Mouse (Mus musculus): ENCODE data around the gene Rbpms2. TPM values are rescaled to one million over a fixed set of nuclear protein-coding genes. Genes with fewer than 3 reads are reported as not detected.
A peak's percentile ranks its signal among the peaks of the same experiment; 100 is the strongest.
"Not testable (repeated sequence)": the region's sequence is repeated elsewhere in the genome, so short reads cannot be mapped to it uniquely, and the experiment has no call there.

The Rbpms2 gene
- total RNA-seq, 1 experiment from 2014 or later = 61.0 TPM

DNA sequence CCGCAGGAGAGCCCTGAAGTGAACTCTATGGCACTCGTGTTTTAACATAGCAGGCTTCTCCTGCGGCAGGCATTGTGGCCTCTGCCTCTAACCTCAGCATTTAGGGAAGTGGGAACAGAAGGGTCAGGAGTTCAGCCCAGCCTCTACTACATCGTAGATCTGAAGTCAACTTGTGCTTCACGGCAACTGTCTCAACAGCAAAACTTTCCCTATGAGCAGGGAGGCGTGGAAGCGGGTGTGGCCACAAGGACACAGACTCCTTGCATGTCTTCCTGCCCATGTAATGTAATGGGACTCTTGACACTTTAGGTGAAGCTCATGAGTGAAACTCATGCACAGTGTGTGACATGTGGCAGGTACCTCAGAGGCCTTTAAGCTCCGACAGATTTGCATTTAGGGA, 26.1 kb downstream of the Rbpms2 start:
- DNase-seq = no peak

DNA sequence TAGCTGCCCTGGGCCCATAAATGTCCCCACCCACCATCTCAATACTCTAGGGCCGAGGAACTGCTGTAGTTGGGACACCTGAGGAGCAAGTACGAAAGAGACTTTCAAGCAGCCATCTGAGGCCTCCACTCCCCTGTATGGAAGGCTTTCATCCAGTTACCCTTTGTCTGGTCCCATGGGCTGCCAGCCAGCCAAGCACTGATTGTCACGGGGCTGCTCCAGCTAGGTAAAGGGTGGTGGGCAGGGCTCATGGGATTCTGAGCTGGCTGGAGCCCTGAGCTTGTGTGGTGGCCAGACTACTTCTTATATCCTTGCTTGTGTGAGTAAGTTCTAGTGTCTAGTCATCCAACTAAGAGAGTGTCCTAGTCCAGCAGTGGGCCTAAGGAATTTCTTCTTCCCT, 27.8 kb downstream of the Rbpms2 start:
- peak; percentile 55 for DNase-seq

DNA sequence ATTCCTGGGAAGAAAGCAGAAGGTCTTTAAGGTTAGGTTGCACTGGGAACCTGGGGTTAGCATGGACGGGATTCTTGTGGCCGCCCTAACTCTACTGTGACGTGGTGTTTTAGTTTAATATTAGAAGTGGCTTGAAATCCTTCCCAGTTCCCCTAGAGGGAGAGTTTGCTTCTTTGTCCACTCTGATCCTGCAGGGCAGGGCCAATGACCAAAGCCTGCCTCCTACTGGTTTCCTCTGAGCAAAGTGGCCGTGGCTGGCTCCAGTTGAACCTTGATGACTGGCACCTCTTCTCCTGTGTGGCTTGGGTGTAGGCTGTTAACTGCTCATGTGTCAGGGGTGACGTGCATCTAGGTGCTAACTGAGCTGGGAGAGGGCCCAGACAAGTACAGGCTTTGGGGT, 31.6 kb downstream of the Rbpms2 start:
- peak; percentile 67 for DNase-seq

DNA sequence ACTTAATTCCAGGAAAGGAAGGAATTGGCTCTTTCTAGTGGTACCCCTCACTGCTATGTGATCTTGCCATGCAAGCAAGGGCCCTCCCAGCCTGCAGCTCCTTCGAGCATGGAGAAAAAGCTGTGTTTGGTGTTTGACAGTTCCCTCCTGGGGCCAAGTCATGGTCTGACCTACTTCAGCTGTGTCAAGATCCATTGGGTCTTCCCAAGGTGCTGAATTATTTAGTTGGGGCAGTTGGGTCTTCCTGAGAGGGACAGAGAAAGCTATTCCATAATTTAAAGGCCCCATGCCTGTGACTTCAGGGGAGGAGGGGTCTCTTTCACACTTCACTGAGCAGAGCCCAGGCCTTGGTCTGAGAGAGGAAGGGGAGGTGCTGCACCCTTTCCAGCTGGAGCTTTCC, 32.0 kb downstream of the Rbpms2 start:
- DNase-seq = no peak

DNA sequence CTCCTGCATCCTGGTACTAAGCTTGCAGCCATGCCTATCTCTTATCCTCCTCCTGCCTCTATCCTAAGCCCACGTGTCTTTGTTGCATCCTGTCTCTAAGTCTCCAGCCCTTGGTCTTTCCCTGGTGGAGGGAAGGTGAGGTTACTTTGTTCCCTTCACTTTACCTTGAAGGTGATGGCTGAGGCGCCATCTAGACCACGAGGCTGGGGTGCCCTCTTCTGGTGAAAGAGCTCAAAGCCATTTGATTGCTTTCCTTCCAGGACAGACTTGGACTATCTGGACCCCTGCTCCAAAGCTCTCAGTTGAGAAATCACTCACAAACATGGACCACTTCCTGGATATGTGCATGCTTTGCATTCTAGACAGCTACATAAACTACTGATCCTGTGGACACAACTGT, 34.7 kb downstream of the Rbpms2 start:
- peak; percentile 81 for DNase-seq

DNA sequence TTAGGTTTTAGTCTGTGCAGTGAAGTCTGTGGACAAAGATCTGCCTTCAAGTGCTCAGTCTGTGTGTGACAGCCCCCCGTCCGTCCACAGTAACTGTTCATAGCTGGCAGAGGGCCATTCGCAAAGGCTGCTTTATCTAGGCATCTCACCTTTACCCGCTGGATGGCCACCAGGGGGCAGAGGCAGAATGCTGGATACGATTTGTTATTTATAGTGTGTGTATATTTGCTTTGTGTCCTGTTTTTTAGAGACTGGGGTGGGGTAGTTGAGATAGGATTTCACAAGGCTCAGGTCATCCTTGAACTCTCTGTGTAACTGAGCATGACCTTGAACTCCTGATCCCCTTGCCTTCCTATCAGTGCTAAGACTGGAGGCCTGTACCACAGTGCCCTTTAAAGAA, 36.6 kb downstream of the Rbpms2 start:
- DNase-seq = peak; percentile 86

DNA sequence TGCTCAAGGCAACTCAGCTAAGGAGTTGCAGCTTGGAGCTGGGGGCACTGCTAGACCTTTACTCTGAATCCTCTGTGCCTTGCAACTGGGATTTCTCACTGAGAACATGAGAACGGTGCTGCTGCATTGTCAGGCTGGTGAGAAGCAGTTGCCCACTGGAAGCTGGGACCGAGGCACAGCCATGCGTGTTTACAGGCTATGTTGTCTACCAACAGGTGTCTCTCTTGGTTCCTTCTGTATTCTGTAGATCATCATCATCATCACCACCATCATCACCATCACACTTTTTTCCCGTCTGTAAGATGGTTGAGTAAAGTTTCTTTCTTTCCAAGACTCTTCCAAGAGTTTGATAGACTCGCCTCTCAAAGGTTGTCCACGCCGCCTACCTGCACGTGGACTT, 38.3 kb downstream of the Rbpms2 start, which contains the start of gene Oaz2:
Gene Oaz2, plus strand, starts transcription at position 301 of the 400 bp plus-strand sequence.
- DNase-seq = no peak

DNA sequence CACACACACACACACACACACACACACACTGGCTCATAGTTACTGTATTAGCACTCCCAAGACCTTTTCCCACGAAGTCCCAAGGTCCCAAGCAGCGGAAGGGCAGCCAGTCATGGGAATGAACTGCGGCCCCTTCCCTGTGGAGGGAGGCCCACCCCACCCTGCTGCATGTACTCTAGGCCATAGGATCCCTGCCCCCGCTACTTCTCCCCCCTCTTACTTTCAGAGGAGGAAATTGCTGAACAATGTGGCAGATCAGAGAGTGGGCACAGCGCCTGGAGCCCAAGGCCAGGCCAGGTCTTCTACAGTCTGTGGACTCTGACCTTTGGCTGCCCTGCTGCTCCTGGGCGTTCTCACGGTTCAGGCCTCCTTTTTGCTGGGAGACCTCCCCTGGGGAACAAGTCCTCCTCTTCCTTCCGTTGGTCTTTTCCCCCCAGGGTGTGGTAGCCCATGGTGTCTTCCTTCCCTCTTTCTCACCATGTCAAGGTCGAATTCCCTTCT, 42.0 kb downstream of the Rbpms2 start:
- peak; percentile 90 for DNase-seq

DNA sequence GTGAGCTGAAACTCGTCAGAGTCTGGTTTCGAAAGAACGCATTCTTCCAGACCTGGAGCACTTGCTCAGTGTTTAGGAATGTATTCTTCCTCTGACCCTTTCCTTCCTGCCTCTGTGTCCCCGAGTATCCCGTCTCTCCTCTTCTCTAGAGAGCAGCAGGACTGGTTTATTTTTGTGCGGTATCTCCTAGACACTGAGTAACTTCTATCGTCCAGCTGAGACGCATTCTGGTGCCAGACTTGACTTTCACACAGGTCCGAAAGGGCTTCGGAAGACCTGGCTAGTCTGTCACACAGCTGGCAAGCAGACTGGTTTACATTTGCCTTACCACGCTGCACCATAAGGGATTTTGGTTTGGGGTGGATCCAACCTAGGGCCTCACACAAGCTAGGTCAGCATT, 43.5 kb downstream of the Rbpms2 start:
- DNase-seq = no peak

DNA sequence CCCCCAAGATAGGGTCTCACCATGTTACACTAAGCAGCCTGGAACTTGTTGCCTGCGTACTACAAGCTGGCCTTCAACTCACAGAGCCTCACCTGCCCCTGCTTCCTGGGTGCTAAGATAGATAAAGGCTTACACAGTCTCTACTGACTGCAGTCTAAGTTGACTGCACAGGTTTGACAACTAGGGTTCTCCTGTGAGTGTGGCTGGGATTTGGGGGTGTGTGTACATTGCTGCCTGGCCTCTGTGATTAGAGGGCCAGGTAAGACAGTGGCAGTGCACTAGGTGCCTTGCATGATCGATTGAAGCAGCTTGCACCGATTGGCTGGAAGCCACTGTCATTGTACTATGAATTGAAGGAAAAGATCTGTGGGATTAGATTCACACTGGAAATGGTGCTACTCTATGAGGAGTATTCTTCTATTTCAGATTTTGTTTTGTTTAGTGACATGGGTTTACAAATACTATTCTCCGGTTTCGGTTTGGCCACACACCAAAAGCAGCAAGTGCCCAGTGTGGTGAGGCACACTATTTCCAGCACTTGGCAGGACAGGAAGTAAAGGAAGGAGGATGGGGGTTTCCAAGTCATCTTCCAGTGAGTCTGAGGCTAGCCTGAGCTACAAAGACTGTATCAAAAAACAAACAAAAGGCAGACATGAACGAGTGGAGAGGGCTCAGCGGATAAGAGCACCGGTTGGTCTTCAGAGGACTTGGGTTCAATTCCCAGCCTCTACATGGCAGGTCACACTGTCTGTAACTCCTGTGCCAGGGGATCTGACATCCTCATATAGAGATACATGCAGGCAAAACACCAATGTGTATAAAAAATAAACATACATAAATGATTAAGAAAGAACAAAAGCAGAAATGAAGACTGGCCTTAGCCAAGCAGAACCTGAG, 46.3 kb downstream of the Rbpms2 start:
- DNase-seq = no peak

DNA sequence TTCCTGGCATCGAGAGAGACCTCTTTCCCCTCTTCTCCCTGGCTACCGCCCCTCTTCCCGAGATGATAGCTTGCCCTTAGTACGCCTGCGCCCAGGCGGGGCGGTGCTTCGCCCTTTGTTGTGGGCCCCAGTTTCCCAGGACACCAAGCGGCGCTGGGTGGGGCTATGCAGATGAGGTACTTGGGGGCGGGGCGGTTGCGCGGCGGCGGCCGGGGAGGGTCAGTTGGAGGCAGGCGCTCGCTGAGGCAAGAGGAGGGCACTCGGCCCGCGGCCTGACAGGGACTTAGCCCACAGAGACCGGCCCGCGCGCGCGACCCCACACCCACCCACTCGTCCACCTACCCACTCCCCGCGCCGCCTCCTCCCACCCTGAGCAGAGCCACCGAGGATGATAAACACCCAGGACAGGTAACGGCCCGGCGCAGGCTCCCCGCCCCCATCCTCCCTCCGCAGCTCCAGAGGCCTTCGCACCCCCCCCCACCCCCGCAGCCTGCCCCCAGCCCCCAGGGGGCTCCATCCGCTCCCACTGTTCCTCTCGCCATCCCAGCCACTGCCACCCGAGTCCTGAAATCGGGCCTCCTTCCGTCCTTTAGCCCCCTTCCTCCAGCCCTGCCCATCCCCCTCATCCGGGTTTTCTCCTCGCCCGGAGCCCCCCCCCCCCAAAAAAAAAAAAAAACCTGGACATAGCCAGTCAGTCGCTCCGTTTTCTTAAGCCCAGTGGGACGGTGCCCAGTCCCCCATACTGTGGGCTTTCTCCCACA, 47.1 kb downstream of the Rbpms2 start:
- DNase-seq = peak; percentile 99

DNA sequence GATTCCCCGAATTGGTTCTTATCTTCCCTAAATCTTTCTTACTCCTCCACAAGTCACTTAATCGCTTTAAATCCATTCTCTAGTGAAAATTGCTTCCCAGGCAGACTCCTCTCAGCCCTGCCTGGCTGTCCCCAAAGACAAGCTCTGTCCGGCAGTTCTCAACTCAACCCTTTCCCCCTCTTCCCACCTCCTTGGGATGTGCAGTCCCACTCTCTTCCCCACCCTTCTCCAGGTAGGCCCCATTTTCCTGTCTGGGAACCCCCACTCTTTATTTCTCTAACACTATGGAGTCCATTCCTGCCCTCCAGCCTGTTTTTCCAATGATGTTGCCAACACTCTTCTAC, 47.6 kb downstream of the Rbpms2 start:
- DNase-seq = no peak

DNA sequence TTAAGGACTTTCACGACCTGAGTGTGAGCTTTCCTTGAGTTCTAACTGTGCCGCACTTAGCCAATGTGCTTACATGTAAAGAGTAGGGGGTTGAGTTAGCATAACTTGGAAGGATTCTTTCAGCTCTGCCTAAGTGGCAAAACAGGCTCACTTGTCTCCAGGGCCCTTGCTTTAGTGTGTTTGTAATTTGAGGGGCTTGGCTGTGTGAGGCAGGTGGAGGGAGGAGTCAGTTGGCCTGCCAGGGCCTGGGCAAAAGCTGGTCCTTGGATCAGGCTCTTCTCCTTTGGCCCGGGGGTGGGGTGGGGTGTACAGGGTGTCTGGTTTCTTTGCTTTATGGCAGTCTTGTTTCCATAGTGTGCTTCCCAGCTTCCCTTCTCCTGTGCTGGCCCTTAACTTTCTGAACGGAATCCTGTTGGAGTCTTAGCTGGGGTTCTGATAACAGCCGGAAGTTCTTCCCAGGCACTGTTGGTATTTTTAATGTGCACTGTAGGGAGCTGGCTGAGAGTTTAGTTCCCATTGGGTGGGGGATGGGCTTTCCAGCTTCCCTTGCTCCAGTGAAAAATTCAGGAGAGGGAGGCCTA, 49.8 kb downstream of the Rbpms2 start:
- DNase-seq = peak; percentile 47

DNA sequence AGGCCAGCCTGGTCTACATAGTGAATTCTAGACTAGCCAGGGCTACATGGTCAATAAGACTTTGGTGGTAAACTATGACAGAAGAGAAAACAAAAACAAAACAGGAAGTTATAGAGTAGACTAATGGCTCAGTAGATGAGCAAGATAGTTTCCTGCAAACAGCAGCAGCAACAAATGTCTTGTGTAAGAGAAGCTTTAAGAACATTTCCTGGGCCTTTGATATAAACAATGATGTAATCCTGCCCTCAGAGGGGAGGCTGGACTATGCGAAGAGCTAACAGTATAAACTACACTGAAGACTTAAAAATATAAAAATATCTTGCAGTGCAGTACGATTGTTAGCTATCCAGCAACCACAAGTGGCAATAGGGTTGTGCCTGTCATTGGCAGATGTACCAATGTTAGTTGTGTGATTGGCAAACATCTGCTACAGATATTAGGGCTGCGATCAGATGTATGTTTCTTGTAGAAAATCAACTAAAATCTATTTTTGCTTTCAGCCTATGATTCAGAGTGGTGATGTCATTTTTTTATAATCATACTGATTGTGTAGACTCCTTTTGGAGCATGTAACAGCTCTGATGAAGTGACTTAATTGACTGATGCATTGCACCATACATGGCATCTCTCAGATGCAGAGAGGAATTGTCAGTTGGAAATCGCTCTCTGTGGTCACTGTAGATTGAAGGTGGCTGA, 51.6 kb downstream of the Rbpms2 start:
- no peak for DNase-seq

DNA sequence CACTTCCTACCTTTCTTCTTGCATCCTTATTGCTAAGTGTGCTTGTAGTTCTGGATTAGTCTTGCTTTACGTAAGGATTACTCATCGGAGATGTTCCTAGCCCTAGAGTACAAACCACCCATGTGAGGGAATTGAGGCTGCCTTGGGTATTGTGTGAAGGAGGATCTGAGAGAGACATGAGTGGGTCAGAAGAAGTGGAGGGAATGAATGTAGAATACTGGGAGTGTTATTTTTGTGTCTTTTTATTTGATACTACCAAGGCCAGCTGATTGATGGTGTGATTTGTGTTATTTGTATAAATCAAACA, 52.1 kb downstream of the Rbpms2 start:
- no peak for DNase-seq

DNA sequence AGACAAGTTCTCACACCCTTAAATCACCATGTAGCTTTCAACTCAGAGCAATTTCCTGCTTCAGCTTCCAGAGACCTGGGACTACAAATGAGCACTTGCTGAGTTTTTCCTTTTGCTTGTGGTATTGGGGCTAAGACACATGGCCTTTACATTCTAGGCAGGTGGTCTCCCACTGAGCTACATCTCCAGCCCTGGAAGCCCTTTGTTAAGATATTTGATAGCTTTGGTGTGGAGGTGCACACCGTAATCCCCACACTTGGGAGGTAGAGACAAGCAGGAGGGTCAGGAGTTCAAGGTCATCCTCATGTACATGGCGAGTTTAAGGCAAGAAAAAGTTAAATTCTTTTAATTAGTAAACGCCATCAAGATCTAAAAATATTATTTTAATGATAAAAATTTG, 52.7 kb downstream of the Rbpms2 start:
- no peak for DNase-seq

DNA sequence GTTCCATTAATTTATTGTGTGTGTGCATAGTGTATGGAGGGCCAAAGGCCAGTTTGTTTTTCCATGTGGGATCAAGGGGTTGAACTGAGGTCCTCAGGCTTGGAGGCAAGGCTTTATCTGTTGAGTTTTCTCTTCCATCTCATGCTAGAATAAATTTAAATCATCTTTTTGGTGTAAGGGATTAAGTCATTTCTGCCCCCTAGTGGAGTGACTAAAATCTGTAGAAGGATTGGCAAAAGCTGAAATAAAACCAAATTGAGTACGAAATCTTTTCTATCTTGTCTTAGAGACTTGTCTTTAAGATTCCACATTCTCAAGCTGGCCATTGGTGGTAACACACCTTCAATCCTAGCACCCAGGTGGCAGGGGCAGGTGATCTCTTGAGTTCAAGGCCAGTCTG, 53.5 kb downstream of the Rbpms2 start:
- DNase-seq = no peak

DNA sequence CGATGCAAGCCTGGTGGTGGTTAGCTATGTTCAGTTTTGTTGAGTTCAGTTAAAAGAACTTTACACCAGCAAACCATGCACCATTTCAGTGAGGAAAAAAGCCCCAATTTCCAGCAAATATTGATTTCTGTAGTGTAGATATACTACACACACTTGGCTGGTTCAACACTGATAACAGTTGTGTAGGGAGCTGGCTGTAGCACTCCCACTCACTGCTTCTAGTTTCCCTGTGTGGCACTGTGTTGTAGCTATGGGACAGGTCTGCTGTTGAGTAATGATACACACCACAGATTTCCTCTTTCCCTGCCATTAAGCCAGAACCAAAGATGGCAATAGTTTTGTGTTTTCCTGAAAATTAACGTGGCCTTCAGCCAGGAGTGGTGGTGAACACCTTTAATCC, 55.3 kb downstream of the Rbpms2 start:
- DNase-seq = no peak

DNA sequence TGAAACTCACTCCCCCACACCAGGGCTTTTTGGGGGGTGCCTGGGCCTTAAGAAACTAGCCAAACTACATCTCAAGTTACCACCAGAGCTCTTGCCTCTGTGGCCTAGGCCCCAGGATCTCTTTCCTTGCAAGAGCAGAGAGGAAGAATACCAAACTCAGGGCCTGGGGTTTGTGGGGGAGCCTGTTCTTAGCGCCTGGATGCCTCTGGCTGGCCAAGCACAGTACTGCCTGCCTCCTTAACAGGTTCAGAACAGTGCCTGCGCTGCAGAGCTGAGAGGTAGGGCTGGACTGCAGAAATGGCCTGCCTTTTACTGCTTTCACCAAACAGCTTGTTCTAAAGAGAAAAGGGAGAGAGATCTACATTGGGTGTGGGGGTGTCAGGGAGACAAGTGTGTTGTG, 60.4 kb downstream of the Rbpms2 start:
- DNase-seq = not testable (repeated sequence)

DNA sequence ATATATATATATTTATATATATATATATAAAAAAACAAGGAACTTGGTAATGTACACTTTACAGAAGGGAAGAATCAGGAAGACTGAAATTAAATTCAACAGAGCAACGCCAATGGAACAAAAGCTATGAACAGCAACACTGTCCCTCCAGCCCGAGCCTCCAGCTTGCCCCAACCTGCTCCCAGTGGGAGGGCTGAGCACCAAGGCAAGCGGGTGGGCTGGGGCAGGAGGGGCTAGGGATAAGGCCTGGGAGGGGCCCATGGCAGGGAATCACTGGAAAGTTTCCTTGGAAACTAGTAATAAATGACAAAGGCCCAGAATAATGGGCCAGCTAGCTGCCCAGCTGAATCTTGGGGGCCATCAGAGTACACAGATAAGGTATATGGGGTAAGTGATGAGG, 63.0 kb downstream of the Rbpms2 start:
- DNase-seq = no peak

DNA sequence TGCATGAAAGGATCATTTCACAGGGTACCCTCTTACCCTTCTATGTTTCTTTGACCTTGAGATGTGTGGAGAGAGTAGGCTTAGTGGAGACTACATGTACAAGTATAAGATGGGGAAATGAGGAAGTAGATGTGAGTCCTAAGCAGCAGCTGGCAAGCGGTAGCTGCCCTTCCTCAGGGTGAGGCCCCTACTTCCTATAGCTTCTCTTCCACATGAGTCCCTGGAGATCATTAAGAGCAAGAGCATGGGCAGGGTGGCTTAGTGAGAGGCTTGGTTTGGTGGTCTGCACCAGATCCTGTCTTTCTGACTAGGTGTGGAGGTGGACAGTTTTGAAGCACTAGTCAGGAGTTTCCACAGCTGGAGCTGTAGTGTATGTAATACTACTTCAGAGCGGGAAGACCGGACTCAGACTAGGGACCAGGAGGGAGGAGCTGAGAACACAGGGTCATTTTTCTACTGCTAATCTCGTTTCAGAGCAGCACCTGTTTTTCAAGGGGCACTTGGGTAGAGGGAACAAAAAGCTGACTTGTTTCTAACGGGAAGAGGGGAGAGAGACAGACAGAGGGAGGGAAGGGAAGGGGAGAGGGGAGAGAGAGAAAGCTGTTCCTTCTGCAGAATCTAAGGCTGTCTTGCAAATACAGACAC, 63.6 kb downstream of the Rbpms2 start:
- no peak for DNase-seq

DNA sequence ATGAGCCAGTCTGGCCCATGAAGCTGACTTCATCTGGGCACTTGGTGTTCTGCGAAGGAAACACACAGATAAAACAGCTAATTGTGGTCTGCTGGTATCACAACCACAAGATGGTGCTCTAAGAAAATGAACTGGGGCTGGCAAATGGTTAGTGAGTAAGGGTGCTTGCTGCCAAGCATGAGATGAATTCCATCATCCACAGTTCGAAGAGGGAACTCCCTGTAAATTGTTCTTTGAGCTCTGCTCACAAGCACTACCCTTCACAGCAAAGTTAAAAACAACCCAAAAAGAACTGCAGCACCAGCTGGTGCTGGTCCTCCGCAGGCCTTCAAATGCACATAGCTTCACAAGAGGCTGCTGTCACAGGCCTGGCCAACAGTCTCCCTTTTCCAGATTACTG, 66.2 kb downstream of the Rbpms2 start:
- peak; percentile 55 for DNase-seq
